Mouse (Mus musculus) myocyte (in vitro differentiated cells): ENCODE measurements around the gene Plxnc1.

Source experiments
- CEBPB ChIP-seq: IDR thresholded peaks from 2 replicates; pipeline ENCODE4 v1.6.1; 2011; ENCODE audit warnings: mild to moderate bottlenecking, moderate library complexity; ENCODE audit not compliant: poor library complexity, insufficient read depth, severe bottlenecking
- E2F4 ChIP-seq: IDR thresholded peaks from one replicate; pipeline ENCODE4 v1.6.1; 2011; ENCODE audit warnings: mild to moderate bottlenecking, control low read depth, moderate library complexity; ENCODE audit not compliant: insufficient read depth
- POLR2A ChIP-seq: IDR thresholded peaks from one replicate; pipeline ENCODE4 v1.6.1; 2011; ENCODE audit warnings: low read depth, mild to moderate bottlenecking, control low read depth, moderate library complexity; ENCODE audit not compliant: insufficient read length
- TCF12 ChIP-seq: IDR thresholded peaks from one replicate; pipeline ENCODE4 v1.6.1; 2011; ENCODE audit warnings: mild to moderate bottlenecking, control low read depth; ENCODE audit not compliant: poor library complexity, insufficient read depth, severe bottlenecking

DNA sequence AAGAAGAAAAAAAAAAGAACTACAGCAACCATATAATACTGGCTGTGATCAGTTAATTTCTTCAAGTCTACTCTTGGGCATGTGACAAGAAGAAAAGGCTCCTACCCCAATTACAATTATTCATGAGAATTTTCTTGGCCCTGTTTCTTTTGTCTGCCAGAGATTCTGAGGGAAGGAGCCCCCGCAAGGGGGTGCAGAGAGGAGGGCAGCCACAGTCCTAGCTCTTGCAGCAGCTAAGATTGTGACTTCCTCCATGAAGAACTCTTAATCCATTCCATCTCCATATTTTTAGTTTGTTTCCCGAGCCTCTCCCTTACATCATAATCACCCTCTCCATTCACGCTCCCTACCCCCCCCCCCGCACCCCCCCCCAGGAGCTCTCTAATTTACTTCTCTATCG lies 39.4 kb downstream of the Plxnc1 start:
- no peak for TF ChIP-seq E2F4
- no peak for TF ChIP-seq TCF12
- no peak for TF ChIP-seq POLR2A
- TF ChIP-seq CEBPB: no peak
